Mouse (Mus musculus) kidney, adult 18-20 months (tissue): ENCODE results near the gene Enox1.
"Not testable (repeated sequence)": the region's sequence is repeated elsewhere in the genome, so short reads cannot be mapped to it uniquely, and the experiment has no call there.

ENCODE experiments used
- DNase-seq: peaks from one replicate; pipeline ENCODE4 v3.0.0; 2021

Gene Enox1

DNA sequence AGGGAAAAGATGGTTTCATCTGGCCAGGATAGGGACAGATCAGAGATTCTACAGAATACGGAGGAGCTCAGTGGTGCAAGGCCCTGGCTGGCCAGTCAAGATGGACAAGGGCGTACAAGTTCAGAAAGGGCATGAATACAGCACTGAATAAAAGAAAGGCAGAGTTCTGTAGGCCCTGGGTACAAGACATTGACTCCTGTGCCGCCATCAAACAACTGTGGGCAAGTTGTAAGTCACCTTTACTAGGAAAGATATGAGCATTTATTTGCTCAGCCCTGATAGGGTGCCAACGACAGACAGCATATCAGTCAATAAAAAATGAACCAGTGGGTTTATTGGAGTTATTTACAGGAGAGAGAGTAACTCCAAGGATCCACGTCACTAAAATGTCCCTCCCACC is 373.1 kb downstream of the Enox1 start:
- DNase-seq: no peak

DNA sequence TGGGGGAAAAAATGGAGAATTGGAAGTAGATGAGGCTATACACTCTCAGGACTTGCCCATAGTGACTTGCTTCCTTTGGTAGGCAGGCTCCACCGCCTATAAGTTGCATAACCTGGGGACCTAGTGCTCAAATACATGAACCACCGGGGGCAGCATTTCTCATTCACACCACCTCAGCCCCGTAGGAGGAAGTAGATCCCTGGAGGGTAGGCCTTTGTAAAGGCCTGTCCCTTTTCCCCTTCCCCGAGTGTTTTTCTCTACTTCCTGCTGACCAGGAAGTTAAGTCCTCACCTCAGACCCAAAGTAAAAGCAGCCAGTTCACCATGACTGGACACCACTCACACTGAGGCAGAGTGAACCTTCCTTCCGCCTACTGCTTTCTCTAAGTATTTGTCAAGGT is 377.1 kb downstream of the Enox1 start:
- no peak for DNase-seq

DNA sequence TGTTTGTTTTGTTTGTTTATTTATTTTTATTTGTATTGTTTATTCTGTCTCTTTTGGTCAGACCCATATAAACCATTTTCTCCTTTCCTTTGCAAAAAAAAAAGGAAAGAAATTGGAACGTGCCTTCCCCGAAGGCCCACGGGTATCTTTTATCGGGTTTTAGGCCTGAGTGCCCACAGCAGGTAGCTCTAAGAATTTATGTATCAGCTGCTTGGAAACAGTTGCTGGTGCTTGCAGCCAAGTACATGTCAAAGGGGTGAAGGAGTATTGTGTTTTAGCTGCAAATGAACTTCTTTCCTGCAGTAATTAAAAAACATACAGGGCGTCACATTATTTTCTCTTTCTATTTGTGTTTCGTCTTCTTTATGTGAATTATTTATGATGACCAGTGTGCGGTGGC is 377.6 kb downstream of the Enox1 start:
- DNase-seq: no peak

DNA sequence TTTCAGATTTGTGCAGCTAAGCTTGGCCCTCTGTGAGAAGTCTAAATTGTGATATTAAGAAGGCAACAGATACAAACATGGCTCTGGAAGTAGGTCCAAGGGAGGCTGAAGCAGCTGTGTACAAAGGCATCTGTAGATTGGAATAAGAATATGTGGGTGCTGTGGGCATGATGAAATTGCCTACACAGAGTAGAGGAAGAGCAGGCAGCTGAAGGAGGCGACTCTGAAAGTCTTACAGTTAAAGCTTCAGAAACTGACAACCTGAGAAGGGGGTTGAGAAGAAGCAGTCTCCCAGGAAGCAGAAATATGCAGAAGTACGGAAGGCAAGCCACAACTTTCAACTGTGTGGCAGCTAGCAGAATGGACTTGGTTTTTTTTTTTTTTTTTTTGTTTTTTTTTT is 380.0 kb downstream of the Enox1 start:
- DNase-seq: no peak

DNA sequence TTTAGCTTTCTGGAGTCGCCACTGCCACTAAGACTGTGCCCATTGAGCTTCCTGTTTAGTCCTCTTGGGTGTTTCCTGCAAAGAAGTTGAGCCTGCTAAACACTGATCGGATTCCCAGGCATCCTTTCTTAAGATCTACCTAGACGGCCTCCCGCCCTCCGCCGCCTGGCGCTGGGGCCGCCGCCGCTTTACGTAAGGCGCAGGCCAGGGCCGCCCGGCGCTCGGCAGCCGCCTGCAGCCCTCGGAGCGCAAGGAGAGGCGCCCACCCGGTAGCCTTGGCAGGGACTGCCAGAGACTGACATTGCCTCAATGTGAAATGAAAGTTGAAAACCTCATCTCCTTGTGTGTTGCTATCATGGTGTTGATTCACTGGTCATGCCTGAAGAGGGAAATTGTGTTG is 383.0 kb downstream of the Enox1 start:
- DNase-seq: not testable (repeated sequence)

DNA sequence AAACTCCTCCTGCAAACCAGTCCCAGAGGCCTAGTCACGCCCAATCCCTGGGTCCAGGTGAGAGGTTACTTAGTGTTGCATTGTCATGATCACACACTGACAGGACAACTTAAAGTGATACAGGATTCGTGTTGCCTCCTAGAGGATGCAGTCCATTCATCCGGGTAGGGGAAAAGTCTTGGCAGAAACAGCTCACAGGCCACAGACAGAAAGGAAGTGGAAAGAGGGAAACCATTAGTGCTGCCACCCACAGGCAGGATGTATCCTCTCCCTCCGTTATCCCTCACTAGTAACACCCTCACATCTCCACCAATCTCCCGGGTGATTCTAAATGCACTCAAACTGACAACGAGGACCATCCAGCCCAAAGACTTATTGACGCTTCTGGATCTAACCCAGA is 385.4 kb downstream of the Enox1 start:
- DNase-seq: no peak

DNA sequence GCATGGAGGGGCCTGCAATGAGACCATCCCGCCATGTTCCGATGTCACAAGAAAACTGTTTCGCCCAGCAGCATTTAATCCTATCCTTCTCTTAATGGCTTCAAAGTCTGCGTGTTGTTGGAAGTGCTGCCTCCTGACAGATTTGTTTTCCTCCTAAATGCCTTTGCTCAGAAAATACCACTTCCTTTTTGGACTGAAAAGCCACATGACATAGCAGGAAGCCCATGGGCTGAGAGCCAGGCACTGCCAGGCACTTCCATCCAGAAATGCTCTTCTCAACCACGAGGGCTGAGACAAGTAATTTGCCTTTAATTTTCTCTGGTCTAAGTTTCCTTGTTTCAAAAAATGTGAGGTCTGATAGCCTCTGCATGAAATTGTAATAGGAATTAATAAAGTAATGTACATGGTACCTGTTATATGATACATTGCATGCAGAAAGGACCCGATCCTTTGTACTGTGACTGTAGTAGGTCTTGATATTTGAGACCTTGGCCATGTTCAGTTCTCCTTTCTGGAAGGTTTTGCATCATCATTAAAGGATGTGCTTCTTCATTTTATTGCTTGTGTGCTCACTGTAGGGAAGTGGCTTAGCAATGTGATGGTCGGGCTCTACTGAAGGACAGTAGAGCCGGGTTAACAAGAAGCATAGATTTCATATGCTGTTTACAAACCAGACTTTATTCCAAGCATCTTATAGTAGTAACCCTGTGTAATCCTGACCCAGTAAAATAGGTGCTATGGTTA is 390.1 kb downstream of the Enox1 start:
- no peak for DNase-seq

DNA sequence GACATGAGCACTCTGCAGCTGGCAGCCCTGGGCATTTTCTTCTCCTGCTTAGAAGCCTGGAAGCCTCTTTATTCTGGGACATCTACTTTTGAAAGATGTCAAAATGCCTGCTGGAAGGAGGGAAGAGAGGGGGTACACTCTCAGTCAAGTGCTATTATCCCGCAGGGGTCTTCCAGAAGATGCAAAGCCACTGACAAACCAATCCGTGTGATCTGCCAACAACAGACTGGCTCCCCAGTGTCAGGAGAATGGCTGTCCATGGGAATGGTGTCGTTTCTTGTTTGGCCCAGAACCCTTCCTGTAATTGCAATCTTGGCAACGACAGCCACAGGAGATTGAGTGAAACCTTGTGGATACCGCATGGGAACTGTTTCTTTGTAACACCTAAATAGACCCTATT is 390.8 kb downstream of the Enox1 start:
- no peak for DNase-seq

DNA sequence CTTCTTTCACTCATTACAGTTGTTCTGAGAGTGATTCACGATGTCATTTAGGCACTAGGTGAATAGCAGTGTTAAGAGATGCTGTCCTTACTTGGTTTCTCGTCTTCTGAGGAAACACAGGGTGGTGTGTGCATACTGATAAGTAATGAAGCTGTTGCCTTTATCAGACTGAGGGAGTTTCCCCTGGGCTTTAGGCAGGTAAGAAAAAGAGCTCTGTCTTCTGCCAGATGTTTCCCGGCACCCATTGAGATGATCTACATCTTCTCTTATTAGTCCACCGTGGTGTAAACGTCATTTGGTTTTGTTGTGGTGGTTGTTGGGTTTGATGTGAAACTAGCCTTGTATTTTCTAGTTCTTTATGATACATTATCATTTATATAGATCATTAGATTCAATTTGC is 392.4 kb downstream of the Enox1 start:
- DNase-seq: no peak

DNA sequence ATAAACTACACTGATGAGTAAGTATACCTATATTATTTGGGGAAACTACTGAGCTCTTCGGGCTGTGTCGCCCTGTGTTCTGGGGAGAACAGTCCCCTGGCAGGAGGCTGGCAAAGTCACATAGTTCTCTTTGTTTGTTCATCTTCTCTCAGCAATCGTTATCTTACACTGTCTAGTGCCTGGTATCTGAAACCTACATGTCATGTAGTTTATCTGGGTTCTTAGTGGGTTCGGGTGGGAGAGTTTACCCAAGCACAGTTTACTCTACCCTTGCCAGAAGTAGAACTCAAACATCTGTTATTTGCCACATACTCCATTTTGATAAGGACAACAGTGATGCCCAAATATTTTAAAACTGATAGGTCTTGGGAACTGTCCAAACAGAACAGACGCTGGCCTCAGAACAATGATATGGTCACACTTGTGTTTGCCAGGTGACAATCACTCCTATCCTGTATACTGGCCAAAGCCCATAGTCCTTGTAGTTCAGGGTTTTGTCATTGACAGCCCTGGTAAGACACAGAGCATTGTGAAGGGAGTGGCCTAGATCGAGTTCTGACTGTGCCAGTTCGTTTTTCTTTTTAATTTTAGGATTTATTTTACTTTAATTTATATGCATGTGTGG is 401.0 kb downstream of the Enox1 start:
- DNase-seq: no peak

DNA sequence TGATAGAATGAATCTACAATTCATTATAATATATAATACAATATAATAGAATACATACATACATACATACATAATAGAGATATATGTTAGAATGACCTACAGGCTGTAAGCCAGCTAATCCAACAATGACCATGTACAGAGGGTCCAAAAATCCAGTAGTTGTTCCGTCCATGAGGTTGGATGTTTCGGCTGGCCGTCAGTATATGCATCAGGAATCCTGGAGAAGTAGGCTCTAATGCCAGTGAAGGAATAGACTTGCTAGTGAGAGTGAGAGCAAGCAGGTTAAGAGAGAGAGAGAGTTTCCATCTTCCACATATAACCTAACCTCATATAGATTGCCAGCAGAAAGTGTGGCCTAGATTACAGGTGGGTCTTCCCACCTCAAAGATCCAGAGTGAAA is 402.3 kb downstream of the Enox1 start:
- DNase-seq: no peak

DNA sequence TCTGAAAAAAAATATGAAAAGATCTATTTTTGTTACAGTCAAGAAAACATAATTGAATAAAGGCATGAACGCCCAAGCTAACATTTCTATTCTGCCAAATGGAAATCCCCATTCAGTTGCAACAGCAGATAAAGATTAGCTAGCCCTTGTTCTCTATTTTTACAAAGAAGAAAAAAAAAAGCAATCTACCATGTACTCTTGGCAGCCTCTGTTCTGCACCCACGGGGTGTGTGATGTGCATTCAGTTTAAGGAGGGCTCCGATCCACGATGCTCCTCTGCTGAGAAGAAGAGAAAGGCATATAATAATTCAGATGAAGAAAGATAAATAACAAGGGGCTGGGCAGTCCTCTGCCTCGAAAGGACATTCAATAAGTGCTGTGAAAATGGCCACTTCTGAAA is 403.2 kb downstream of the Enox1 start:
- DNase-seq: no peak

DNA sequence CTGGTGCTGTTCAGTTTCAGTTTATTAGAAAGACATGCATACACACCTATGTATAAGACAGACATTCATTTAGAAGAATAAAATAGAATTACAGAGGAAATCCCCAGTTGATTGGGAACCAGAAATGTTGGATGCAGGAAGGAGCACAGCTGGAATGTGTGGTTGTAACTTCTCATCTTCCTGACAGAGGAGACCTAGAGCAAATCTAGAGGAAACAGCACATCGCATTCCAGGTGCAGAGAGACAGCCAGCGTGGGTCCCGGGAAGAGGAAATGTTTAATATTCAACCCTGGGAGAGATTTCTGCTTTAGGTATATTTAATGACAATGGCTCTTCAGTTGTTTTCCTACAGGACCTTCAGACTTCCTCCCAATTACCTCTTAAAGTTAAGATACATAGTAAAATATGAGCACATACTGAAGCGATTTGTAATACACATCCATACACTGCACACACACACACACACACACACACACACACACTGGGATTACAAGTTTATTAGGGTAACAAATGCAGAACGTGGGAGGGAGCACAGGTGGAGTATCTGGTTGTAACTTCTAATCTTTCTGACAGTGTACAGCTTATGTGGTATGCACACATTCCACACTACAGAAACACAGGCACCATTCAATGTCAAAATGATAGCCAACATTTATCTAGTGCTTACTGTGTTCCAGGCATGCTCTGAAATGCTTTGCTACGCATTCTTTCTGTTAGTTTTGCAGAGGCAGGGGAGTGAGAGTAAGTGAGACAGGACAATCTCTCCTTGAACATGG is 405.4 kb downstream of the Enox1 start:
- no peak for DNase-seq

DNA sequence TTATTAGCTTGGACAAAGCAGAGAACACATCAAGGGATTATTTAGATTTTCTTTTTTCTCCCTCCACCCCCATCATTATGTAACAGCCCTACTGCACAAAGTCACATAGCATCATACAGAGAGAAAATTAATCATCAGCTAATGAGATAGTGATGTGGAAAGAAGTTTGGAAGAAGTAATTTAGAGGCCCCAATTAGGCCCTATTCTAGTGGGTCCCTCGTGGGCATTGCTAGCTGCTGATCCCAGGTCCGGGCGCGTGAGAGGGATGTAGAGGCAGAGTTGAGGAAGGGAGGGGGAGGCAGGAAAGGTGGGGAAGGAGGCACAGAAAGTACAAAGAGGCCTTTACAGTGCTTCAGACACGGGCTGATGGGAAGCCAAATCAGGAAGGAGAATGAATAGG is 407.4 kb downstream of the Enox1 start:
- no peak for DNase-seq

DNA sequence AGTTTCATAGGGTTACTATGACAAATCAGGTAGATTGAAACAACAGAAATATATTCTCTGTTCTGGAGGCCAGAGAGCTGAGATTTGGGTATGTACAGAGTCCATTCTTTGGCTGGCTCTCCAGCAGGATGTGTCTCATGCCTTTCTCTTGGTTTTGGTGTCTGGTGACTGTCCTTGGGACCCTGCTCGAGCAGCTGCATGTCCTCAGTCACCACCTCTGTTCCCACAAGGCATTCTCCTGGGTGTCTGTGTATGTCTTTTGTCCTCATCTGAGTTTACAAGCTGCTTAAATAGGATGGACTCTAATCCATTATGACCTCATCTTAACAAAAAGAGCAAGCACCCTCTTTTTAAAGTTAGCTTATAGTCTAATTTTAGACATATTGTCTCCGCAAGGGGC is 410.6 kb downstream of the Enox1 start:
- DNase-seq: no peak

DNA sequence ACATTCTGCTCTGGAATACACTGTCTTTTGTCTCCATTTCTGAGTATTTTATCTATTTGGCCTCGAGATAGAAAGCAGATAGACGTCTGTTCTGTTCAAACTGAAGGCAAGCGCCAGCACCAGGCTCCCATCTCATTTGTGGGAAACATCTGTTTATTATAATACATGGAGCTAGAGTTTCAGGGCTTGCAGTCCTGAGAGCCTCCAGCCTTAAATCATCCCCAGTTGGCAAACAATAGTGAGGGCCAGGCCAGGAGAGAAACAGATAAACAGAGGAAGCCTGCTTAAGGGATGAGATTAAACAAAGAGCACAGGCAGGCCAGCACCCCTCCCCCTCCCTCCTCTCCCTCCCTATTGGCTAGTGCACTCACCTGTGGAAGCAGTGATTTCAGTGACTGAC is 417.9 kb downstream of the Enox1 start:
- no peak for DNase-seq

DNA sequence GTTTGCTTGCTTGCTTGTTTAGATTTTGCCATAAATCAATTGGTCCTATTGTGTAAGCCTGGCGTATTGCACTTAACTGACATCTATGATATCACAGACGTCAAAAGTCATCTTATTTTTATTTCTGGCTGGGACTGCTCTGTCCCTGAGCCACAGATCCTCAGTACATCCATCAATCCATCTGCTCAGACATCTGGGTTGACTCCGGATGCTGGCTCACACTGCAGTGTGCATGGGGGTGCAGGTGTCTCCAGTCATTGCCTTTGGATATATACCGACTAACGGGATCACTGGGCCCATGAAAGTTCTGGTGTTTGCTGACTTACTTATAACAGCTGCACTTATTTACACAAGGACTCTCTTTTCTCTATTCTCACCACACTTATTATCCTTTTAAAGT is 419.8 kb downstream of the Enox1 start:
- DNase-seq: no peak

DNA sequence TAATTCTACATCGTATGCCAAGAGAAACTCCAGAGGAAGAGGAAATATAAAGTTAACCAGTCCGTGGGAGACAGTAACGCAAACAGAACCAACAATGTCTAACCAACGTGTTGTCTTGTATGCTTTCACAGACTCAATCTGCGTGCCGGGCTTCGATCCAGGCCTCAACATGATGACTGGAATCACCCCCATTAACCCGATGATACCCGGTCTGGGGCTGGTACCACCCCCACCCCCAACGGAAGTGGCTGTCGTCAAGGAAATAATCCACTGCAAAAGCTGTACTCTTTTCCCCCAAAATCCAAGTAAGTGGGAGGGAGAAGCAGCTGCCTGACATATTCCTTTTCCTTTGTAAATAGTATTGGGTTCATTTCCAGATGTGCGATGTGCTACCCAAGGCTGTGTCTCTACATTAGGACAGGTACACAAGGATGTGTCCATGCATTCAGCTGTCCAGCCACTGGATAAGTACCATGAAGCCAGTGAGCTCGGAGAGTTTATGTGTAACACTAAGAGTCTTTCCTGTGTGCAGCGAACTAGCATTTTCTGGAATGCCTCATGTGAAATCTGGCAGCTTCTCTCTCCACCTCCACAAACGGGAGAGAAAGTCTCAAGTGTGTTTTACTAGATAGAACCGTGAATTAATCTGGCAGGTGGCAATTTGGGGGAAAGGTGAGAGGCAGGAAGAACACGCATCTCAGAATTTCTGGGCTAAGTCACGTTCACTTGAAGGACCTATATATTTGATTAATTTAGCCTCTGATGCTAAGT is 421.1 kb downstream of the Enox1 start:
- DNase-seq: no peak

DNA sequence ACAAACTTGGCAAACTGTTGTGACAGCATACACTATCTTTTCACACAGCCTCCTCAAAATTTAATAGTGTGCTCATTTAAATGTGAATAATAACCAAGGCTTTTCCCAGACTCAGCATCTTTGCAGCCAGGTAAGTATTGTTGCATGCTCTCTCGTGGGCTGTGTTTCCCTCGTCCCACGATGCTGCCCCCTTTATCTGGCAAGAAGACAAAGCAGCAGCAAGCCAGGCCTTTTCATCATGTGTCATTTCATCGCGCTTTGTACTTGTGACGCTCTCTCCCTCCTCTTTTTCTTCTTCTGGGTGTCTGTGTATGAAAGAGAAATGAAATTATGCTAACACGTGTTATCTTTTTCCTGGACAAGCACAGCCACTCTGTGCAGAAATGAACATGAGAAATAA is 421.8 kb downstream of the Enox1 start:
- no peak for DNase-seq

DNA sequence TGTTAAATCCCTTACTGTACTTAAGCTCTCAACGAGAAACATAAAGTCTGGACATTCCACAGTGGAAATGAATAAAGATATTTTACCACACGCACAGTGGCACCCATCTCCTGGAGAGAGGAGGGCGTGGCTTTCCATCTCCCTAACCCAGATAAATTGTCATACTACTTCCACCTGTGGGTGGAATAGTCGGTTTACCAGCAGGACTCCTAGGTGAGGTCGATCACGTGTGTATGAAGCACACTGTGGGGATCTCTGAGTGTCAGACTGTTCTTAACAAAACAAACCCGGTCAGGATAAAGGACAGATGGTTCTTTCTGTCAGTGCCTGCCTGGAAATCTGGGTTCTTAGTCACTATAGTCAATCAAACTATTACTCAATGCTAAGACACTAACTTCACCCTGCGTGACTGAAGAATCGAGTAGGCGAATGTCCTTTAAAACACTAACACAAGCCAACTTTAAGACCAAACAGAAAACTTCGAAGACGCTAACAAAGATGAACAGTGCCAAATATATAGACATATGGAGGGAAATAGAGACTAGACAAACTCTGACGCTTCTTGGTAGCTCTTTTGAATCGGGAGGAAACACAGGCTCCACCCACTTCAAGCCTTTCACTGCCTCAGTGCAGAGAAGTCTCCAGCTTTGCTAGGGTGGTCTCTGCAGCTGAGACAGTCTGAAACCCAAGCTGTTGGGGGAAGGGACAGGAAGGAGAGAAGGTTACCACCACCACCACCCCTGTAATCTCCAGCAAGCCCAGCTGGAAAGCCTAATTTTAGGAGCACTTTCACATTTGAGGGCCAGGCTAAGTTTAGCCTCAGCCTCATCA is 423.8 kb downstream of the Enox1 start:
- no peak for DNase-seq

DNA sequence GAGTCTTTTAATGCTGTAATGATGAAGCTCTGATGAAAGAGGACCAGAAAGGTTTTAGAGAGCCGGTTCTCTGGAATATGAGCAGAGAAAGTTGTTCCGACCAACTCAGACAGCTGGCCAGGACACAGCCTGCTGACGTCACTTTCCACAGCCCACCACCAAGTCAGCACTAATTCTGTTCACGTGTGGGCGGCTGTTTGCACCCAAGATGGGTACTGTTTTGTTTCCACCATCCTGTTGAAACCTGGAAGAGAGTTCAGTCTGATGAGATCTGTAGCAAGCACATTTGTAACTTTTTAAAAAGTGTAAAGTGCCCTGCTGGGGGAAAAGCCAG is 424.3 kb downstream of the Enox1 start:
- DNase-seq: no peak

DNA sequence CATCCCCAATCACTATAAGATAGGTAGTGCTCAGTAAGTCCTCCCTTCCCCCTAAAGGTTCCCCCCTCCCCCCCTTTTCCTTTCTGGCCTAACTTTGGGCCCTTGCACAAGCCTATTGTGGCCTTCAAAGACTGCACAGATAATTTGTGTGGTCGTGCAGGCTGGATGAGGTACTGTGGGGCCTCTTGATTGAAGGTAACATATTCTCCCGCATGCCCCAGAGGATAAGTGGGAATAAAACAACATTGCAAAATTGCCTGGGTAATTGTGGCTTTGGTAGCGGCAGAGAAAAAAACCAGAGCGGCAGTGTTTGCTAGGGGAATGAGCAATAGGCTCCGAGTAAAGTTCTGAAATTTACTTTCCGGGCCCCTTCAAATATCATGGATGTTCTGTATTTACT is 425.1 kb downstream of the Enox1 start:
- no peak for DNase-seq

DNA sequence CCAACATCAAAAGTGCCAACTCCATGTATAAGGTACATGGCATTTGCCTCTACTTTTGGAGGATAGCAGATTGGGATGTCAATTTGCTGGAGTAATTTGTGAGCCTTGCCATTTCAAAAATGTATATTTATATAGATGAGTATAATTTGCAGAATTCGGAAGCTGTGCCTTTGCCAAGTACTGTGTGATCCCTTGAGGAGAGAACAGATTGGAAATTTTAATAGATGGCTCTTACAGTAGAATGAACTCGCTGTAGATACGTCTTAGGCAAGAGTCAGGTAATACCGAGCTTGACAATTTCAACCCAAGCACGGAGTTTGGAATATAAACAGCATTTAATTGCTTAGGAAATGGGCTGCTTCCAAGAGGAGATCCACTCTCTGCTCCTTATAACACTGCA is 427.9 kb downstream of the Enox1 start:
- DNase-seq: no peak
